Mouse (Mus musculus): ENCODE measurements around the gene Stmnd1. TPM values are rescaled to one million over a fixed set of nuclear protein-coding genes. Genes with fewer than 3 reads are reported as not detected.
A peak's percentile ranks its signal among the peaks of the same experiment; 100 is the strongest.

The Stmnd1 gene
- polyA plus RNA-seq, 1 experiment from 2014 or later, result not detected

DNA sequence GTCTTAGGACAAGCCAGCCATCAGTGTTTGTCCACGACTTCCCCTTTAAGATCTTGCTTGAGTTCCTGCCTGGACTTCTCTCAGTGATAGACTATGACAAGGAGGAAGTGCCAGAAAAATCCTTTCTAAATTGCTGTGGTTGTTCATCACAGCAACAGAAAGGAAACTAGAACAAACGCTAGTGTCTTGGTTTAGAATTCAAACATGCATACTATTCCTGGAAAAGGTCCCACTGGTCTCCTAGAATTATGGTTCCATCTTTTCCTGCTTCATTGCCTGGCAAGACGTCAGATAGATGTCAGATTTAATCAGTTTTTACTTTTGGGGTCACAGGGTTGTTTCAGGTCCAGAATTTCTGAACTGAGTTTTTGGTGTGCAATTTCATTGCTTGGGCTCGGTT, 14.0 kb upstream of the Stmnd1 start:
- Histone ChIP-seq H3K4me2 (replicated peaks) (no peak overlapping the region), H3K27me3 (no peaks in the 10 kb centered on the region), H3K9me3 (no peaks in the 10 kb centered on the region), H3K9ac (replicated peaks) (no peak overlapping the region), H3K4me1 (no peaks in the 10 kb centered on the region), H3K4me3 (no peak overlapping the region), H3K27ac (replicated peaks) (no peak overlapping the region), H3K36me3 (no peaks in the 10 kb centered on the region)
- 77% methylated on average over 4 of the region's 4 CpGs for WGBS
- no peak for ATAC-seq (replicated peaks)

GRCm38 (mm10) chr13:46261244-46261643, 12.3 kb upstream of the Stmnd1 start:
- no peak for ATAC-seq (replicated peaks)
- no peaks in the 10 kb centered on the region for H3K27me3 ChIP-seq
- H3K4me3 ChIP-seq, result no peak overlapping the region
- H3K27ac ChIP-seq (replicated peaks), result no peak overlapping the region
- H3K4me2 ChIP-seq (replicated peaks), result no peak overlapping the region
- H3K4me1 ChIP-seq, result no peaks in the 10 kb centered on the region
- no peak overlapping the region for H3K9ac ChIP-seq (replicated peaks)
- no peaks in the 10 kb centered on the region for H3K36me3 ChIP-seq
- no peaks in the 10 kb centered on the region for H3K9me3 ChIP-seq
- 63% methylated on average over 3 of the region's 3 CpGs for WGBS

- no peak overlapping the region for H3K4me3 ChIP-seq
- no peak overlapping the region for H3K4me2 ChIP-seq (replicated peaks)
- peaks cover 20% of the 10 kb centered on the region for H3K4me1 ChIP-seq
- H3K27ac ChIP-seq (replicated peaks), result no peak overlapping the region
- no peaks in the 10 kb centered on the region for H3K27me3 ChIP-seq
- H3K36me3 ChIP-seq, result no peaks in the 10 kb centered on the region
- H3K9me3 ChIP-seq, result no peaks in the 10 kb centered on the region
- no peak overlapping the region for H3K9ac ChIP-seq (replicated peaks)
- ATAC-seq (replicated peaks), result no peak
Observed at GRCm38 (mm10) chr13:46267783-46268182, 5.7 kb upstream of the Stmnd1 start.

GRCm38 (mm10) chr13:46268341-46268740, 5.2 kb upstream of the Stmnd1 start:
- Histone ChIP-seq H3K27me3 (no peaks in the 10 kb centered on the region), H3K4me3 (no peak overlapping the region), H3K9ac (replicated peaks) (0 out of 2 replicates have a peak overlapping the region, but pooled peaks have one; percentile 7), H3K36me3 (no peaks in the 10 kb centered on the region), H3K27ac (replicated peaks) (no peak overlapping the region; the same call in 1 of the 2 replicates), H3K9me3 (no peaks in the 10 kb centered on the region), H3K4me2 (replicated peaks) (no peak overlapping the region), H3K4me1 (peaks cover 24% of the 10 kb centered on the region)
- 34% methylated on average over 3 of the region's 3 CpGs for WGBS
- ATAC-seq (replicated peaks), result no peak

GRCm38 (mm10) chr13:46268815-46269445, 4.6 kb upstream of the Stmnd1 start:
- H3K9me3 ChIP-seq, result no peaks in the 10 kb centered on the region
- no peaks in the 10 kb centered on the region for H3K27me3 ChIP-seq
- H3K4me2 ChIP-seq (replicated peaks), result peak overlapping the region; percentile 14
- no peaks in the 10 kb centered on the region for H3K36me3 ChIP-seq
- H3K4me3 ChIP-seq, result no peak overlapping the region
- peak; percentile 51; the same call in 1 of the 2 replicates for ATAC-seq (replicated peaks)
- H3K4me1 ChIP-seq, result peaks cover 24% of the 10 kb centered on the region
- H3K9ac ChIP-seq (replicated peaks), result peak overlapping the region; percentile 7; the same call in 1 of the 2 replicates
- 11% methylated on average over 7 of the region's 7 CpGs for WGBS
- peak overlapping the region; percentile 5; the same call in 1 of the 2 replicates for H3K27ac ChIP-seq (replicated peaks)

GRCm38 (mm10) chr13:46272811-46273452, 589 bp upstream of the Stmnd1 start:
- no peaks in the 10 kb centered on the region for H3K9me3 ChIP-seq
- H3K4me3 ChIP-seq, result no peak overlapping the region
- H3K36me3 ChIP-seq, result no peaks in the 10 kb centered on the region
- 0 out of 2 replicates have a peak overlapping the region, but pooled peaks have one; percentile 10 for H3K4me2 ChIP-seq (replicated peaks)
- H3K9ac ChIP-seq (replicated peaks), result no peak overlapping the region
- ATAC-seq (replicated peaks), result no peak
- H3K27me3 ChIP-seq, result no peaks in the 10 kb centered on the region
- no peak overlapping the region for H3K27ac ChIP-seq (replicated peaks)
- WGBS, result 15% methylated on average over 17 of the region's 17 CpGs
- H3K4me1 ChIP-seq, result peaks cover 24% of the 10 kb centered on the region

DNA sequence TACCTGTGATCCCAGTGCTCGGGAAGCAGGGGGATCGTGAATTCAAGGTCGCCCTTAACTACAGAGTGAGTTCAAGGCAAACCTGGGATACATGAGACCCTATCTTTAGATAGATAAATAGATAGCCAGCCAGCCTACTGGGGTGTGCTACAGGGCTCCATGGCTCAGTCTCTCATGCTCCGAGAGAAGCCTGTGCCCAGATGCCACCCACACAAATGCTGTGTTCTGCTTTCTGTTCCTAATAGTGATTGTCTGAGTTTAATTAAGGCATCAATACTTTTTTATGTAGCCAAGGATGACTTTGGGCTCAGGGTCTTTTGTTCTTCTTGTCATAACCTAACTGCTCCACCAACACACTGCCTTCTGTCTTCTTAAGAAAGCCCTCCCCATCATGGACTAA, 2.2 kb downstream of the Stmnd1 start:
- Histone ChIP-seq H3K4me3 (no peak overlapping the region), H3K36me3 (no peaks in the 10 kb centered on the region), H3K9me3 (no peaks in the 10 kb centered on the region), H3K9ac (replicated peaks) (no peak overlapping the region), H3K27ac (replicated peaks) (no peak overlapping the region), H3K4me1 (0 out of 2 replicates have a peak, but pooled peaks cover 8% of the 10 kb centered on the region), H3K27me3 (no peaks in the 10 kb centered on the region), H3K4me2 (replicated peaks) (no peak overlapping the region)
- 92% methylated on average over 4 of the region's 4 CpGs for WGBS
- no peak for ATAC-seq (replicated peaks)

DNA sequence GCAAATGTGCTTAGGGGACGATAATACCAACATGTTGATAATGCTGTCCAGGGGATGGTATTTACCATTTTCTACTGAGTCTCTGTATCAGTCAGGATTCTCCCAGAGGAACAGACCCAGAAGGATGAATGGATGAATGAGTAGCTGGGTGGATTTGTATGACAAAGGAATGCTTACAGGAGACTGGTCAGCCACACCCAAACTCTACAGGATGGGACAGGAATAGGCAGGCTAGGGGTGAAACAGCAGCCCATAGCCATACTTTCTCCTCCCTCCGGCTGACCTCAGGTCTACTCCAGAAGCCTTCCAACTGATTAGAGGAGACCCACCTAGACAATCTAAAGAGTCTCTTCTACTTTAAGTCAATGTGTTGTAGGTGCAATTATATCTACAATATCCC, 9.0 kb downstream of the Stmnd1 start:
- H3K27me3 ChIP-seq, result no peaks in the 10 kb centered on the region
- H3K9ac ChIP-seq (replicated peaks), result no peak overlapping the region
- WGBS, result 86% methylated on average over 2 of the region's 2 CpGs
- H3K36me3 ChIP-seq, result no peaks in the 10 kb centered on the region
- no peaks in the 10 kb centered on the region for H3K4me1 ChIP-seq
- no peaks in the 10 kb centered on the region for H3K9me3 ChIP-seq
- H3K4me2 ChIP-seq (replicated peaks), result no peak overlapping the region
- ATAC-seq (replicated peaks), result no peak
- H3K4me3 ChIP-seq, result no peak overlapping the region
- no peak overlapping the region for H3K27ac ChIP-seq (replicated peaks)

DNA sequence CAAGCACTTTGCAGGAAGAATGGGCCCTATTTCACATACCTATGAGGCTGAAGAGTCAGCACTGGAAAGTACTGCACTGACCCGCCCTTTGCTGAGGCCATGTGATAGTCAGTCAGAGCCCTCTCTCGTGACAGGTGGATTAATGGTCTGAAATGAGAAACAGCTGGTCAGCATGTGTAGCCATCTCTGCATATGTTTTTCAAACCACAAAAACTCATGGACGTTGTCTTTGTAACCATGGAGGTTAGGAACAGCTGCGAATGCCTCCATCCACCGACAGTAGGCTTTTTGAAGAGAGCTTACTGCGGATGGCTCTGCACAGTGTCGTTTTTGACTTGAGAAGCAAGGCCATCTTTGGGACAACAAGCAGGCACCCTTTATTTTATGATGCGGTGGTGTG, 14.3 kb downstream of the Stmnd1 start:
- Histone ChIP-seq H3K27me3 (no peaks in the 10 kb centered on the region), H3K4me3 (no peak overlapping the region), H3K4me2 (replicated peaks) (no peak overlapping the region), H3K9me3 (no peaks in the 10 kb centered on the region), H3K4me1 (no peaks in the 10 kb centered on the region), H3K27ac (replicated peaks) (no peak overlapping the region), H3K36me3 (no peaks in the 10 kb centered on the region), H3K9ac (replicated peaks) (no peak overlapping the region)
- no peak for ATAC-seq (replicated peaks)
- WGBS, result 87% methylated on average over 8 of the region's 8 CpGs

DNA sequence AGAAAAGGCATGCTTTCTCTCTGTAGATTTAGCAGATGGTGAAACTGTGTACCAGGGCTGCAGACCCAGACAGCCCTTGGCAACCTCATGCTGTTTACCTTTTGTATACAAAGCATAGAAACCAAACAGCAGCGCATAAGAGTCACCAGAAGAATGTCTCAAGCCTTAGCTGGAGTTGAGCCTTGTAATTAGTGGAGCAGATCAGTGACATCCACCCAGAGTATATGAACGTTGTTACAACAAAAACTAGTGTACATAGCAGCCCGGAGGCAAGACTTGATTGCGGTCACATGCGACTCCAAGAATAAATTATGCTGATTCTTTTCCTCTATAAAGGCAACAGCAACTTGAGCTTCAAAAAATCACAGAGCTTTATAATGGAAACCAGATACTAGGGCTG, 14.9 kb downstream of the Stmnd1 start:
- Histone ChIP-seq H3K4me2 (replicated peaks) (no peak overlapping the region), H3K4me1 (no peaks in the 10 kb centered on the region), H3K27me3 (no peaks in the 10 kb centered on the region), H3K9ac (replicated peaks) (no peak overlapping the region), H3K9me3 (no peaks in the 10 kb centered on the region), H3K4me3 (no peak overlapping the region), H3K27ac (replicated peaks) (no peak overlapping the region), H3K36me3 (no peaks in the 10 kb centered on the region)
- 79% methylated on average over 5 of the region's 5 CpGs for WGBS
- ATAC-seq (replicated peaks), result no peak

- H3K4me2 ChIP-seq (replicated peaks), result no peak overlapping the region
- no peak for ATAC-seq (replicated peaks)
- H3K27ac ChIP-seq (replicated peaks), result no peak overlapping the region
- no peaks in the 10 kb centered on the region for H3K36me3 ChIP-seq
- no peaks in the 10 kb centered on the region for H3K27me3 ChIP-seq
- no peaks in the 10 kb centered on the region for H3K4me1 ChIP-seq
- no peaks in the 10 kb centered on the region for H3K9me3 ChIP-seq
- no peak overlapping the region for H3K4me3 ChIP-seq
- no peak overlapping the region for H3K9ac ChIP-seq (replicated peaks)
- 81% methylated on average over 1 of the region's 1 CpGs for WGBS
Observed at GRCm38 (mm10) chr13:46290537-46290936, 17.0 kb downstream of the Stmnd1 start.

DNA sequence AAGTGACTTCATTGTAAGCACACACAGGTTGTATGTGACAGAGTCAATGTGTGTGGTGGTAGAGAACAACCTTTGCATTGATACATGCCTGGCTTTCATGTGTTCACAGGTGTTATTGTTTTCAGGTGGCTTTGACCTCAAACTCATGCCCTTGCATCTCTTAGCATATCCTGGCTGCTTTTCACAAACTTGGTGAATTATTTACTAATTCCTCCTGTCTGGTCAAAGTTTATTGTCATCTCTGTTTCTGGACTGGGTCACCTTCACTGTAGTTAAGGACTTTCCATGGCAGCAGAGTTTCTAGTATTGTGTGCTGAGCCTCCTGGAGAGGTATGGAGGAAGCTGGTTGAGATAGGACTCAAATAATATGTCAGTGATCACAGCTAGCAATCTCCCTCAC, 20.8 kb downstream of the Stmnd1 start:
- ATAC-seq (replicated peaks), result no peak
- no peaks in the 10 kb centered on the region for H3K36me3 ChIP-seq
- H3K27ac ChIP-seq (replicated peaks), result no peak overlapping the region
- no peaks in the 10 kb centered on the region for H3K4me1 ChIP-seq
- H3K27me3 ChIP-seq, result no peaks in the 10 kb centered on the region
- no peak overlapping the region for H3K4me2 ChIP-seq (replicated peaks)
- H3K9me3 ChIP-seq, result no peaks in the 10 kb centered on the region
- no peak overlapping the region for H3K4me3 ChIP-seq
- no peak overlapping the region for H3K9ac ChIP-seq (replicated peaks)

- no peak overlapping the region for H3K27ac ChIP-seq (replicated peaks)
- 94% methylated on average over 4 of the region's 4 CpGs for WGBS
- H3K4me2 ChIP-seq (replicated peaks), result no peak overlapping the region
- no peak overlapping the region for H3K9ac ChIP-seq (replicated peaks)
- no peaks in the 10 kb centered on the region for H3K9me3 ChIP-seq
- no peaks in the 10 kb centered on the region for H3K27me3 ChIP-seq
- H3K4me1 ChIP-seq, result no peaks in the 10 kb centered on the region
- no peaks in the 10 kb centered on the region for H3K36me3 ChIP-seq
- H3K4me3 ChIP-seq, result no peak overlapping the region
- ATAC-seq (replicated peaks), result no peak
Observed at GRCm38 (mm10) chr13:46297701-46298100, 24.2 kb downstream of the Stmnd1 start.
